Mouse (Mus musculus) T-helper 17 cell (primary cell): Measurements from ENCODE around the gene Proca1.
"Not testable (repeated sequence)": the region's sequence is repeated elsewhere in the genome, so short reads cannot be mapped to it uniquely, and the experiment has no call there.

Source experiments
- in situ Hi-C, 2 experiments: fragments of 300-600 bp; cut with MboI, MseI; formaldehyde crosslinking; loops; 1 replicate in 1 of 2; 2 replicates in 1 of 2; pipeline ENCODE4 v1.15.1; 2025; ENCODE audit warnings: high pct_unique_total_duplicates in 2 of 2

Proca1 gene

GRCm38 (mm10) chr11:78180081-78180761 lies 13.0 kb upstream of the Proca1 start:
- in situ Hi-C loops, result no loop called here

- in situ Hi-C loops, result no loop called here
Measured at GRCm38 (mm10) chr11:78181830-78182357, 11.3 kb upstream of the Proca1 start.

GRCm38 (mm10) chr11:78182450-78182849 lies 10.7 kb upstream of the Proca1 start:
- in situ Hi-C loops, result no loop called here

- in situ Hi-C loops, result no loop called here
Measured at GRCm38 (mm10) chr11:78182961-78183844, 10.0 kb upstream of the Proca1 start, which contains the start of gene Rpl23a. TSS of gene Rpl23a (minus strand) at chr11:78183584.

GRCm38 (mm10) chr11:78183884-78184514 lies 9.2 kb upstream of the Proca1 start:
- in situ Hi-C loops, result no loop called here

- in situ Hi-C loops, result not testable (repeated sequence)
Measured at GRCm38 (mm10) chr11:78184702-78185101, 8.5 kb upstream of the Proca1 start.

GRCm38 (mm10) chr11:78188331-78189233 lies 4.6 kb upstream of the Proca1 start, which contains the start of gene Rab34:
TSS of gene Rab34 (plus strand) at chr11:78188430.
- in situ Hi-C loops, result no loop called here

- in situ Hi-C loops, result no loop called here
Measured at GRCm38 (mm10) chr11:78189234-78190040, 3.8 kb upstream of the Proca1 start.

- in situ Hi-C loops, result no loop called here
Measured at GRCm38 (mm10) chr11:78190041-78190440, 3.2 kb upstream of the Proca1 start.

GRCm38 (mm10) chr11:78194411-78195100 lies 1.4 kb downstream of the Proca1 start:
- in situ Hi-C loops, result no loop called here

GRCm38 (mm10) chr11:78195101-78195863 lies 2.1 kb downstream of the Proca1 start:
- in situ Hi-C loops, result no loop called here

- in situ Hi-C loops, result no loop called here
Measured at GRCm38 (mm10) chr11:78202372-78202771, 9.2 kb downstream of the Proca1 start.

- in situ Hi-C loops, result no loop called here
Measured at GRCm38 (mm10) chr11:78204287-78204686, 11.1 kb downstream of the Proca1 start.

GRCm38 (mm10) chr11:78205361-78206206 lies 12.4 kb downstream of the Proca1 start:
- in situ Hi-C loops, result no loop called here

GRCm38 (mm10) chr11:78207190-78207589 lies 14.0 kb downstream of the Proca1 start:
- in situ Hi-C loops, result no loop called here

GRCm38 (mm10) chr11:78209886-78210285 lies 16.7 kb downstream of the Proca1 start:
- in situ Hi-C loops, result no loop called here

GRCm38 (mm10) chr11:78210615-78211014 lies 17.4 kb downstream of the Proca1 start:
- in situ Hi-C loops, result no loop called here

- in situ Hi-C loops, result no loop called here
Measured at GRCm38 (mm10) chr11:78211513-78211912, 18.3 kb downstream of the Proca1 start.
